Mouse (Mus musculus): ENCODE measurements around the gene Helq.

Helq gene

GRCm38 (mm10) chr5:100798165-100798860, at the start of gene Helq, which contains the start of gene Mrps18c:
Gene Helq (minus strand): TSS chr5:100798598.
Gene Mrps18c (plus strand): TSS chr5:100798627.
- peak; percentile 96 to 97 for DNase-seq (ENCODE audit: low spot score in 2 of 2)

- DNase-seq (ENCODE audit: low spot score in 2 of 2): no peak
Observed at GRCm38 (mm10) chr5:100847143-100847542, 48.7 kb upstream of the Helq start.

DNA sequence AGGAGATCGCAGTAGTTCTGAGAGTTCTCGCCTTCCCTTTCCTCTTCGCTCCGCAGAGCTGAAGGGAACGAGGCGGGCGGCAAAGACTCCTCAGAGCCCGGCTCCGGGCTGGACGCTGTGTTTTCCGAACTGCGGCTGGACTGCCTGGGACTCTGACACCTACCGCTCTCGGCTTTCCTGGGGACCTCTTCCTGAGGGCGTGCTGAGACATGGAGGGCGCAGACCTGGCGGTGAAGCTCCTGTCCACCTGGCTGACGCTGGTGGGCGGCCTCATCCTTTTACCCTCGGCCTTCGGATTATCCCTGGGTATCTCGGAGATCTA, 48.2 kb upstream of the Helq start:
- DNase-seq (ENCODE audit: low spot score in 2 of 2): peak; percentile 25 to 32

DNA sequence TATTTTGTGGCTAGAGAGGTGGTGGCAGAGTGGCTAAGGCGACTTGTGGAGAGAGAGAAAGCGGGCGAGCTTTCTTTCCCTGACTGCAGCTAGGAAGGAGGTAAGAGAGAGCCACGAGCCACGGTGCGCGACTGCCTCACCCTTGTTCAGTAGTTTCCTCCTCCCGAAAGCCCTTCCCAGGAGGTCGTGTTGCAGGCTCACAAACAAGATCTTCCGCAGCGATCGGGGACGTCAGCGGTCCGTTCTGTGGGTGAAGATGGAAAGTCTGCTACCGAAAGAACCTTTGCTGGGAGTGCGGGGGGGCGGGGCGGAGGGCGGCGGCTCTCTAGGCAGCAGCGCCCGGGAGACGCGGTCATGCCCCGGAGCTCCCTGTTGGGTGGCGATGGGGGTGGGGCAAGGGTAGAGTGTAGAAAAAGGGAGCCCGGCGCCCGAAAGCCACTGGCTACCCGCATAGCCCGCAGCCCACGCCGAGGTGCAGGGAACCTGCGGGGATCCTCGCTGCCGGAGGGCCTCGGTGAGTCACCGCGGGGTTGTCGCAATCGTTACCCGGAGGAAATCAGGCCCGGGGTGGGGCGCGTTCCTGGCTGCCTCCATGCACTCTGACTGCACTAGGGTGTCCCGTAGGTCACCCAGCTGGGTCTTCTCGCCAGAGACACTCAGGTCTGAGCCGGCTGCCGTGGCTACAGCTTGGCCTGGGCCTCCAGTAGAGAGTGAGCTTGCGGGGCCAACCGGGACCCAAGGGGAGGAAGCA, 47.6 kb upstream of the Helq start:
- DNase-seq (ENCODE audit: low spot score in 2 of 2): peak; percentile 30 to 40

- DNase-seq (ENCODE audit: low spot score in 2 of 2): peak in 1 of 2 experiments; percentile 28
Observed at GRCm38 (mm10) chr5:100845485-100845847, 47.1 kb upstream of the Helq start, which contains the start of gene Gpat3. Gene Gpat3 (plus strand): TSS chr5:100845713.

- DNase-seq (ENCODE audit: low spot score in 2 of 2): no peak
Observed at GRCm38 (mm10) chr5:100844485-100844884, 46.1 kb upstream of the Helq start.

DNA sequence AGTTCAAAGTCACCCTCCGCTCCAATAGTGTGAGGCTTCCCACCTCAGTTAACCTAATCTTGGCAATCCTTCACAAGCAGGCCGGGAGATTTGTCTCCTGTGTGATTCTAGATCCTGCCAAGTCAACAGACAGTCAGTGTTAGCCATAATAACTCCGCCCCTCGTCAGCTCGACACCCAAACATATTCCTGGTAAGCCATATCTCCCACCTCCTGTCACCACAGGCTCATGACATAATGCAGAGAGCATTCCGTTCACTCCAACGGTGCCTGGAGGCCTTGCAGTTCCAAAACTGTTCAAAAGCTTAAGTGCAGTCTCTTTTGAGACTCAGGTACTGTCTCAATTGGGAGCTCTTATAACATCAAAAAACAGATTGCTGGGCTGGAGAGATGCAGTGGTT, 39.5 kb upstream of the Helq start:
- no peak for DNase-seq (ENCODE audit: low spot score in 2 of 2)

- DNase-seq (ENCODE audit: low spot score in 2 of 2): no peak
Observed at GRCm38 (mm10) chr5:100835862-100836538, 37.6 kb upstream of the Helq start.

DNA sequence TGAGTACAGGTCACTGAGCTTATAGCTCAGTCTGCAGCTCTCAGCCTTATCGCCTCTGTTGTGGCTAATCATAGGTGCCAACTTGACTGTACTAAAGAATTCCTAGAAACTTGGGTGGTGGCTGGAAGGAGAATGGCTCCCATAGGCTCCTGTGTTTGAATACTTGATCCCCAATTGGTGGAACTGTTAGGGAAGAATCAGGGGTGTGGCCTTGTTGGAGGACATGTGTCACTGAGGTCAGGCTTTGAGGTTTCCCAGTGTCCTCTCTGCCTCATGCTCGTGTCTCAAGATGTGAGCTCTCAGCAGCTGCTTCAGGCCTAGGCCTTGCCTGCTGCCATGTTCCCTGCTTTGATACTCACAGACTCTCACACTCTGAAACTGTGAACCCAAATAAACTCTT, 35.4 kb upstream of the Helq start:
- no peak for DNase-seq (ENCODE audit: low spot score in 2 of 2)

DNA sequence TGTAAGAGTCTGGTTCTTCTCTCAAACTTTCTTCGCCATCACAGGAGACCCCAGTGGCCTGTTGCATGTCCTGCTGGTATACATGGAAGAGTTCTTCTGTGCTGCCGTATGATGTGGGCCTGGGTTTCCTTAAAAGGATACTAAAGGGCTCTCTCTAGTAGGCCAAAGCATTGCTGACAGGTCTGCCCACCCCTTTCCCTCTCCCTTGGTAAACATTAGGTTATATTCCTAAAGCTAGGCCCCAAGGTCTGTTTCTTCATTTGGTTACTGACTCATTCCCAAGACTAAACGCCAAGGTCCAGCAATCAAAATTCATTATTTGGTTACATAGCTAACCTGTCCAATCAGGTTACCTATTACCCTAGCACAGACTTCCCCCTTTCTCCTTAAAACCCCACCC, 34.3 kb upstream of the Helq start:
- DNase-seq (ENCODE audit: low spot score in 2 of 2): no peak

GRCm38 (mm10) chr5:100828701-100829100, 30.3 kb upstream of the Helq start:
- no peak for DNase-seq (ENCODE audit: low spot score in 2 of 2)

DNA sequence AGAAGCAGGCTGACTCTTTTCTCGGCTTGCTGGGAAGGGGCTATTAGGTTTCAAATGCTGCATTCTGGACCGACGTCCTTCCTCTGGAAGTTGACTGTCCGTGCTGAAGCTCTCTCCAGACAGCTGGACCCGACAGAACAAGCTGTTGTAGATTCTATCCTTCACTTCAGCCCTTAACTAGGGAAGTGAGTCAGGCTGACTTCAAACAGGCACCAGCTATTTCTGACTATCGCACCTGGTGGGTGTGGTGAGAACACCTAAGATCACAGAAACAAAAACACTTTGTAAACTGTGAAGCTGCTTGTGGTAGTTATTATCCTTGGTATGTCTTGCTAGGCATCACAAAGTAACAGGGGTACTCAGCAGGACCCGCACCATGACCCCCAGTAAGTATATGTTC, 28.1 kb upstream of the Helq start:
- DNase-seq (ENCODE audit: low spot score in 2 of 2): no peak

DNA sequence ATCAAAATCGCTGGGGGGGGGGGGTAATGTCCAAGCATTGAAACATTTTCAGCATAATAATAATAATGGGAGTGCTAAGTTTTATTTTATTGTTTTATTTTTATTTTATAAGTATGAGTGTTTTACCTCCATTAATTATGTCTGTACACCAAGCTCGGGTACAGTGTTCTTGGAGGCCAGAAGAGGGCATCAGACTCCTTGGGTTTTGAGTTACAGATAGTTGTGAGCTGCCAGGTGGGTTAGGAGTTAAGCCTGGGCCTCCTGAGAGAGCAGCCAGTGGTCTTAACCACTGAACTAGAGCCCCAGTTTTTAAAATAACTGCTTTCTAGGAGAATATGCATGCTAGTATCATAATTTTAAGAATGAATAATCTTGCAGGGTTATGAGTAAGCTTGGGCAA, 27.6 kb upstream of the Helq start:
- DNase-seq (ENCODE audit: low spot score in 2 of 2): no peak

DNA sequence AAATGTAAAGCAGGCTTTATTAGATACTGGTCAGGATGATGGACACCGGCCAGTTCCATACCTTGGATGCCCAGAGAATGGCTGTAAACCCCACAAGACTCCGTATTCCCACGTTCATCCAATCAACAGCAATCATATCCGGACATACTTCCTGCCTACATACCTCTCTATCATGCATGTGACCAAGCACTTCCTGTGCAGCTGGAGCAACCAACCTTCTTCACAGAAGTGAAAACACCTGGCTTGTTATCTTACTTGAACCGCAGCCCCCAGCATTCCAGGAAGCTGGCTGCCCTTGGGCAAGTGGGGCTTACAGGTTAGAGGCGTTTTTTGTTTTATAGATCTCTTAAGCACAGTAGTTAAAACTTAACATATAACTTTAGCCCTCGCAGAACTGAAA, 24.4 kb upstream of the Helq start:
- DNase-seq (ENCODE audit: low spot score in 2 of 2): no peak

- DNase-seq (ENCODE audit: low spot score in 2 of 2): no peak
Observed at GRCm38 (mm10) chr5:100821375-100821774, 23.0 kb upstream of the Helq start.

- peak; percentile 89 to 91 for DNase-seq (ENCODE audit: low spot score in 2 of 2)
Observed at GRCm38 (mm10) chr5:100820483-100821184, 22.2 kb upstream of the Helq start, which contains the start of gene Abraxas1. Gene Abraxas1 (minus strand): TSS chr5:100820965.

DNA sequence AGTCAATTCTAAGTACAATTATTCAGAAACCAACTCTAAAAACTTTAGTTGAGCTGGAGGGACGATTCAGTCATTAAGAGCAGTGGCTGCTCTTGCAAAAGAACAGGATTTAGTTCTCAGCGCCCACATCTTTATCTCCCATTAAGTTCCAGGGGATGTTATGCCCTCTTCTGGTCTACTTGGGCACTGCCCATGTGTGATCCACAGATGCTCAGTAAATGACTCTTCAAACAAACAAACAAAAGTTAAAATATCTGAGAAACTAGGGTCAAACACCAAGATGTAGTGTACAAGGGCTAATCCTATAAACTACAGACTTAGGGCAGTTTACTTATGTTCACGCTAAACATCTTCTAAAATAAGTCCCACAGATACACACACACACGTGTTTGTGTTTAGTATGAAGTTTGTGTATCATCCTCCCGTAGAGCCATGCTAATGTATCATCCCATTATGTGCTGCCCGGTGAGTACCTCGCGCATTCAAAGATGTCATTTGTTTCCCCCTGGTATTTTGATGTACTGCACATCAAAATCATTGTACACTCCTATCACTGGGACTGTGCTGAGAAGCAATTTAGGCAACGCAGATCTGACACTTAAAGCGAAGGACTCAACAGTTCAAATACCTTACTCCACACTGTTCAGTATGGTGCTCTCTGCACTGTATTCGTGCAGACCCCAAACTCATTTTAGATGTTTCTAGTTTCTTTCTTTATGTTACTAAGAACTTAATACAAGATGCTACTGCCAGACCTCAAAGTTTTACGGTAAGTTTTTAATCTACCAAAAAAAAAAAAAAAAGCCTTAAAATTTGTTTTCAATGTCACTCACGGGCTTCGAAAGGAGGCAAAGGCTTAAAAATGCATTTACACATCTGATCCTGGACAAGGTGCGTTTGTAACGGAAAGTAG, 21.4 kb upstream of the Helq start:
- no peak for DNase-seq (ENCODE audit: low spot score in 2 of 2)

DNA sequence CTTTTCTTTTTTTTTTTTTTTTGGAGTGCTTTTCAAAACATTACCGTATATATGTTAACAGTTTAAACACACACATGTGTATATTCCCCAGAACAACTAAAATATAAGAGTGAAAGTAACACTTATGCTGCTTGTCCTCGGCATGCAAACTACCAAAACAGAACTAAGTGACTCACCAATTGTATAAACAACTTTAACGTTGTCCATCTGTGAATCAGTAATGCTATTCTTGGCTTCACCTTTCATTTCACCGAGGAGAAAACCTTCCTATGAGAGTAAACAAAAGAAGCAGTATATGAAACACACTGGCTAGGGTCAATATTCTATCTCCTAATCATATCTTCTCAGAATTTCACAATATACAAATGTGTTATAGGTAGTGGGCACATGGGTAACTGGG, 19.9 kb upstream of the Helq start:
- DNase-seq (ENCODE audit: low spot score in 2 of 2): no peak

GRCm38 (mm10) chr5:100794084-100794483, 4.3 kb downstream of the Helq start:
- DNase-seq (ENCODE audit: low spot score in 2 of 2): no peak

DNA sequence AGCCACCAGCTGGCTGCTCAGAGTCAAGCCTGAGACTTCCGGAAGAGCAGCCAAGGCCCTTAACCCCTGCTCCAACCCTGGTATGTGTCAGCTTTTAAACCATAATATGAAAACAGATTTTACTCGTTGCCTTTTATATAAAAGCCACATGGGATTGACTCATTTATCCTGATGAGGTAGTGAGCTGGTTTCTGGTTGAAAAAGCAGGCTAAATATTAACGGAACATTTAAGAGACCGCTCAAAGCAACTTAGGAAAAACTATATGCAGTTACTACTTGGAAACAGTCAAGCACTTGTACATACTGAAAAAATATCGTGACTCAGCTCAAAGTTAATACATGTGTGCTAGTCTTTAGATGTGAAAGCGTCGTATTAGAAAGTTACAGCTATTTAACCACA, 6.1 kb downstream of the Helq start:
- no peak for DNase-seq (ENCODE audit: low spot score in 2 of 2)

- no peak for DNase-seq (ENCODE audit: low spot score in 2 of 2)
Observed at GRCm38 (mm10) chr5:100787527-100787926, 10.9 kb downstream of the Helq start.
